ENCODE assay signal across 18 mouse cellular contexts in genomic region chr3:60535224-60535623, GRCm38 (mm10).
A peak's percentile ranks its signal among the peaks of the same experiment; 100 is the strongest.
DNase-seq lines count a peak whose midpoint lies in the region; ATAC-seq and TF ChIP-seq lines count a peak whose summit lies in the region.
"Had no signal": no experiment of that assay in that cellular context is flagged by ENCODE, and none has a peak within 500 bp of the region (broad histone marks: within the 10 kb centered on the region; RNA-seq: fewer than 3 reads in every experiment).

No protein-coding gene starts in this region.

- H3K9ac ChIP-seq in heart, embryonic 11.5 days (ENCODE audit: low read depth, low read length): no peak overlapping the region
- H3K9ac ChIP-seq in lung, embryonic 16.5 days (ENCODE audit: low read length): no peak overlapping the region
- H3K9ac ChIP-seq in hindbrain, embryonic 13.5 days: no peak overlapping the region
- H3K9ac ChIP-seq: forebrain, postnatal 0 days; heart, embryonic 12.5 days; liver, embryonic 13.5 days; midbrain, embryonic 15.5 days had no signal

- no peaks in the 10 kb centered on the region for H3K36me3 ChIP-seq in heart, embryonic 11.5 days (ENCODE audit: control insufficient read depth, insufficient read depth, low read length)
- H3K36me3 ChIP-seq in lung, embryonic 16.5 days (ENCODE audit: control insufficient read depth, insufficient read depth, low read length): no peaks in the 10 kb centered on the region
- H3K36me3 ChIP-seq in hindbrain, embryonic 13.5 days: no peaks in the 10 kb centered on the region
- H3K36me3 ChIP-seq: heart, embryonic 12.5 days; hindbrain, embryonic 10.5 days; midbrain, embryonic 15.5 days had no signal

- H3K27ac ChIP-seq in heart, embryonic 11.5 days (ENCODE audit: low read depth, low read length): peak overlapping the region; percentile 50; the same call in 1 of the 2 replicates
- peak overlapping the region; percentile 47; the same call in 1 of the 2 replicates for H3K27ac ChIP-seq in lung, embryonic 16.5 days (ENCODE audit: low read length)
- H3K27ac ChIP-seq in hindbrain, embryonic 13.5 days: no peak overlapping the region
- H3K27ac ChIP-seq: hindbrain, embryonic 10.5 days; liver, embryonic 13.5 days; midbrain, embryonic 15.5 days had no signal

- WGBS in heart, embryonic 11.5 days (ENCODE audit: insufficient replicate concordance): 34% methylated on average over 3 of the region's 3 CpGs
- WGBS in lung, embryonic 16.5 days: 23% methylated on average over 3 of the region's 3 CpGs
- 58% methylated on average over 3 of the region's 3 CpGs for WGBS in hindbrain, embryonic 13.5 days

- H3K9me3 ChIP-seq in heart, embryonic 11.5 days (replicated peaks; ENCODE audit: control insufficient read depth, low read length): no peaks in the 10 kb centered on the region
- H3K9me3 ChIP-seq in lung, embryonic 16.5 days (ENCODE audit: control insufficient read depth, low read length): no peaks in the 10 kb centered on the region
- H3K9me3 ChIP-seq in hindbrain, embryonic 13.5 days: no peaks in the 10 kb centered on the region
- H3K9me3 ChIP-seq: heart, embryonic 12.5 days; hindbrain, embryonic 10.5 days; liver, embryonic 13.5 days; midbrain, embryonic 15.5 days had no signal

- no peak for TF ChIP-seq POLR2A in brain, embryonic 14.5 days (IDR thresholded peaks at IDR 0.05; ENCODE audit: borderline replicate concordance, extremely low read depth, insufficient read depth, insufficient read length, poor library complexity, severe bottlenecking)

- no peak overlapping the region for H3K4me3 ChIP-seq in heart, embryonic 11.5 days (ENCODE audit: low read depth, low read length)
- H3K4me3 ChIP-seq in lung, embryonic 16.5 days (ENCODE audit: low read length): no peak overlapping the region
- H3K4me3 ChIP-seq in hindbrain, embryonic 13.5 days: no peak overlapping the region
- H3K4me3 ChIP-seq: heart, embryonic 12.5 days; hindbrain, embryonic 10.5 days; liver, embryonic 13.5 days; midbrain, embryonic 15.5 days had no signal

- ATAC-seq in heart, embryonic 11.5 days (replicated peaks; ENCODE audit: insufficient number of reproducible peaks, low FRiP score, low TSS enrichment): no peak
- ATAC-seq in lung, embryonic 16.5 days (ENCODE audit: low read depth): no peak
- ATAC-seq in hindbrain, embryonic 13.5 days (ENCODE audit: low FRiP score): no peak
- ATAC-seq: forebrain, postnatal 0 days; midbrain, embryonic 15.5 days had no signal

- peaks cover 24% of the 10 kb centered on the region for H3K4me1 ChIP-seq in heart, embryonic 11.5 days (ENCODE audit: control insufficient read depth, insufficient read depth, low read length)
- H3K4me1 ChIP-seq in lung, embryonic 16.5 days (replicated peaks; ENCODE audit: control insufficient read depth, insufficient read depth, low read length): peaks cover 26% of the 10 kb centered on the region
- peaks cover 27% of the 10 kb centered on the region for H3K4me1 ChIP-seq in hindbrain, embryonic 13.5 days (replicated peaks)

- no peak for TF ChIP-seq CTCF in brain, embryonic 14.5 days (IDR thresholded peaks at IDR 0.05; ENCODE audit: borderline replicate concordance, extremely low read depth, insufficient read depth, insufficient read length)

- no peak overlapping the region for H3K4me2 ChIP-seq in heart, embryonic 11.5 days
- H3K4me2 ChIP-seq in lung, embryonic 16.5 days (ENCODE audit: low read depth, low read length): no peak overlapping the region
- no peak overlapping the region for H3K4me2 ChIP-seq in hindbrain, embryonic 13.5 days
- H3K4me2 ChIP-seq: heart, embryonic 12.5 days; liver, embryonic 13.5 days; midbrain, embryonic 15.5 days had no signal

- no peak for DNase-seq in heart, adult 8-10 months (ENCODE audit: low spot score)
- no peak for DNase-seq in lung, postnatal 25 days (ENCODE audit: low spot score)
- DNase-seq in brain, embryonic 14.5 days (ENCODE audit: low read depth): peak; percentile 22
- peak; percentile 48 for DNase-seq in naive thymus-derived CD4-positive, alpha-beta T cell, adult 2 months (ENCODE audit: low read depth)
- DNase-seq in ovary, postnatal 14 days (ENCODE audit: low spot score): no peak
- DNase-seq: cerebellum, adult 18-20 months; cerebellum, postnatal 36 days; forebrain, postnatal 0 days; gastrocnemius, postnatal 10 days; liver, embryonic 13.5 days; spleen, adult 18-20 months; thymus, adult 18-20 months had no signal

- no peaks in the 10 kb centered on the region for H3K27me3 ChIP-seq in heart, embryonic 11.5 days (ENCODE audit: control insufficient read depth, insufficient read depth, low read length)
- no peaks in the 10 kb centered on the region for H3K27me3 ChIP-seq in lung, embryonic 16.5 days (ENCODE audit: control insufficient read depth, insufficient read depth, low read depth, low read length)
- no peaks in the 10 kb centered on the region for H3K27me3 ChIP-seq in hindbrain, embryonic 13.5 days
- H3K27me3 ChIP-seq: heart, embryonic 12.5 days; liver, embryonic 13.5 days; midbrain, embryonic 15.5 days had no signal

Comparison
In these comparisons a context has a peak if more than half of its experiments do, and no peak if none do; other contexts are left out.
1. DNase-seq: peak in brain, embryonic 14.5 days (single experiment) and naive thymus-derived CD4-positive, alpha-beta T cell, adult 2 months (single experiment); none in heart, adult 8-10 months (single experiment), lung, postnatal 25 days (single experiment) and ovary, postnatal 14 days (single experiment).